Mouse (Mus musculus): ENCODE measurements around the gene Gsg1l2.

GRCm38 (mm10) chr11:67756287-67756686 lies 18.1 kb upstream of the Gsg1l2 start:
- TF ChIP-seq ETS1 (conservative IDR thresholded peaks at IDR 0.05; ENCODE audit: low read depth, low read length), result no peak
- no peak for TF ChIP-seq USF1 (IDR thresholded peaks at IDR 0.05; ENCODE audit: low read depth, low read length)
- no peak for TF ChIP-seq POLR2A (IDR thresholded peaks at IDR 0.05; ENCODE audit: low read depth, low read length)
- no peak for TF ChIP-seq UBTF (IDR thresholded peaks at IDR 0.05; ENCODE audit: low read depth, low read length)
- no peak for TF ChIP-seq EP300 (IDR thresholded peaks at IDR 0.05; ENCODE audit: low read length)
- TF ChIP-seq NELFE (IDR thresholded peaks at IDR 0.05; ENCODE audit: low read depth, low read length), result no peak
